Mouse (Mus musculus) CH12.LX (cell line): Measurements from ENCODE around the gene Mapk11.

Source experiments
- BHLHE40 ChIP-seq: IDR thresholded peaks from 2 replicates; pipeline ENCODE4 v1.6.1; 2011; ENCODE audit warnings: mild to moderate bottlenecking, low read depth, low read length, improper control_type of control experiment
- CTCF ChIP-seq, 2 experiments: IDR thresholded peaks in 1 of 2; conservative IDR thresholded peaks in 1 of 2; 2 replicates each; pipeline ENCODE4 v1.5.1; 2011 to 2012; ENCODE audit warnings: low read depth in 2 of 2, low read length in 2 of 2, improper control_type of control experiment in 1 of 2, inconsistent platforms in 1 of 2, mild to moderate bottlenecking in 1 of 2, moderate library complexity in 1 of 2
- MXI1 ChIP-seq: IDR thresholded peaks from 2 replicates; pipeline ENCODE4 v1.6.1; 2011; ENCODE audit warnings: mild to moderate bottlenecking, low read depth, low read length, improper control_type of control experiment
- MYC ChIP-seq: IDR thresholded peaks from 2 replicates; pipeline ENCODE4 v1.6.1; 2011; ENCODE audit warnings: low read depth, mild to moderate bottlenecking, improper control_type of control experiment, low read length
- POLR2A ChIP-seq: IDR thresholded peaks from 2 replicates; pipeline ENCODE4 v1.6.1; 2011; ENCODE audit warnings: low read depth, mild to moderate bottlenecking, improper control_type of control experiment, low read length
- POLR2AphosphoS2 ChIP-seq: IDR thresholded peaks from 2 replicates; pipeline ENCODE4 v1.6.1; 2011; ENCODE audit warnings: low read depth, low read length, improper control_type of control experiment
- TCF12 ChIP-seq: IDR thresholded peaks from 2 replicates; pipeline ENCODE4 v1.6.1; 2014; ENCODE audit warnings: low read depth, mild to moderate bottlenecking, inconsistent platforms, low read length, improper control_type of control experiment
- ZC3H11A ChIP-seq: IDR thresholded peaks from 2 replicates; pipeline ENCODE4 v1.6.1; 2012; ENCODE audit warnings: low read depth, mild to moderate bottlenecking, inconsistent platforms, low read length, improper control_type of control experiment

DNA sequence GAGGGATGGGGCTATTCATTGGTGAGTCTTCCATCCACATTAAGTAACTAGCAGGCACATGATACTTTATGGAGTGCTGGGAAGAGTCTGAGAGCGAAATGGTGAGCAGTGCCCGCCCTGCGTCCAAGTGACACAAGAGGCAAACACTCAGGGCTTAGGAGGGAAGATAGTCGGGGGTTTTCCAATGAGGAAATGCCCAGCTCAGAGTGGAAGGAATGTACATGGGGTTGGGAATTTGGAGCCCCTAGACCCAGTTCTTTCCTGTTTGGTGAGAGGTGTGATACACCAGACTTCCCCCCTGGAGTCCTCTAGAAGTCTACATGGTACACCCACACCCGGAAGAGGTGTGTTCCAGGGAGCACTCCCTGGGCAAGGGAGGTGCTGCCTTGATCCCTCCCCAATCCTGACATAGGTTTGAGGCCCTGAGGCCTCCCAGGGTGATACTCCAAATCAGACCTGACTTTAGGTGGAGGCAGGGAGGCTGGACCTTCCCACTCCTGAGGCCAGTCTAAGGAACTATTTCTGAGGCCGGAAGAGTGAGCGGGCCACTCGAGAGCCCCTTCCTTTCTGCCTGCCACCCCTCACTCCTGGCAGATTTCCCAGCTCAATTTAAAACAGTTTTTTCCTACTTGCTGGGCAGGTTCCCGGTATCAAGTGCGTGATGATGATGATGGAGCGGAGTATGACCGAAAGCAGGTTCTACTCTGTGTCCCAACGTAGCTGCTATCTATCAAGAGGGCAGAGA lies 26.2 kb upstream of the Mapk11 start:
- TF ChIP-seq MYC (no peak), ZC3H11A (no peak), TCF12 (no peak), POLR2A (no peak), CTCF (conservative IDR thresholded peaks at IDR 0.05 in 1 of 2, IDR thresholded peaks at IDR 0.05 in 1 of 2; ENCODE audit: low read depth in 2 of 2, low read length in 2 of 2) (no peak), MXI1 (no peak), BHLHE40 (no peak), POLR2AphosphoS2 (no peak)
